Mouse (Mus musculus) limb, embryonic 11.5 days (tissue): ENCODE results near the gene Zfhx2. TPM values are rescaled to one million over a fixed set of nuclear protein-coding genes. Genes with fewer than 3 reads are reported as not detected.

Source experiments
- ATAC-seq: fragments of 200-750 bp; cut with Nextera tagmentation; 2 replicates; pipeline ENCODE4 v1.8.0; 2017; ENCODE audit warnings: low read depth; ENCODE audit not compliant: insufficient number of reproducible peaks, low FRiP score, low TSS enrichment
- DNase-seq: peaks from one replicate; pipeline ENCODE4 v3.0.0-alpha.2; 2015; ENCODE audit warnings: low spot score
- H3K27ac ChIP-seq: fragments of 300-500 bp; sonication (generic); replicated peaks from 2 replicates; pipeline ENCODE4 v1.5.1; 2014; ENCODE audit warnings: low read depth, mild to moderate bottlenecking, low read length
- H3K27me3 ChIP-seq: fragments of 300-500 bp; sonication (generic); 2 replicates; pipeline ENCODE4 v1.6.1; 2014; ENCODE audit warnings: mild to moderate bottlenecking, low read length, mixed read lengths; ENCODE audit not compliant: control insufficient read depth, insufficient read depth
- H3K36me3 ChIP-seq: fragments of 300-500 bp; sonication (generic); 2 replicates; pipeline ENCODE4 v1.6.1; 2014; ENCODE audit warnings: mild to moderate bottlenecking, low read length, moderate library complexity, mixed read lengths; ENCODE audit not compliant: control insufficient read depth, insufficient read depth
- H3K4me1 ChIP-seq: fragments of 300-500 bp; sonication (generic); 2 replicates; pipeline ENCODE4 v1.6.1; 2014; ENCODE audit warnings: low read length, mixed read lengths; ENCODE audit not compliant: control insufficient read depth, insufficient read depth
- H3K4me2 ChIP-seq: fragments of 300-500 bp; sonication (generic); 2 replicates; pipeline ENCODE4 v1.6.1; 2014; ENCODE audit warnings: low read depth, mild to moderate bottlenecking, moderate library complexity; ENCODE audit not compliant: severe bottlenecking
- H3K4me3 ChIP-seq: fragments of 300-500 bp; sonication (generic); 2 replicates; pipeline ENCODE4 v1.5.1; 2014; ENCODE audit warnings: low read depth, low read length
- H3K9ac ChIP-seq: fragments of 300-500 bp; sonication (generic); 2 replicates; pipeline ENCODE4 v1.6.1; 2014; ENCODE audit warnings: mild to moderate bottlenecking, low read length
- H3K9me3 ChIP-seq: fragments of 300-500 bp; sonication (generic); 2 replicates; pipeline ENCODE4 v1.6.1; 2016; ENCODE audit warnings: low read length; ENCODE audit not compliant: control insufficient read depth
- WGBS: fragments of 180-500 bp; shearing (Covaris S2); extraction: QIAGEN DNeasy Blood & Tissue Kit; methylation state at CpG from one replicate; pipeline ENCODE4 v1.1.7; 2014; 5-methylcytosine and 5-hydroxymethylcytosine counted together
- polyA plus RNA-seq: library from polyadenylated mRNA; unstranded; fragments of >200 nt; fragmentation: Nextera tagmentation; extraction: Ambion mirVana; gene quantifications from 2 replicates; pipeline ENCODE4 v1.2.1, GENCODE M21; 2014

Gene Zfhx2
- polyA plus RNA-seq, 1 experiment from 2014 or later, result 4.8 TPM

- Histone ChIP-seq H3K9ac (no peak overlapping the region), H3K4me3 (no peak overlapping the region), H3K4me1 (peaks cover 16% of the 10 kb centered on the region), H3K27ac (no peak overlapping the region), H3K4me2 (no peak overlapping the region), H3K9me3 (no peaks in the 10 kb centered on the region), H3K27me3 (peaks cover 40% of the 10 kb centered on the region), H3K36me3 (no peaks in the 10 kb centered on the region)
- 36% methylated on average over 9 of the region's 9 CpGs for WGBS
- no peak for ATAC-seq
- DNase-seq, result no peak
Observed at GRCm38 (mm10) chr14:55110076-55110475, 18.0 kb upstream of the Zfhx2 start.

GRCm38 (mm10) chr14:55109048-55109873, 17.1 kb upstream of the Zfhx2 start:
- no peak for ATAC-seq
- 15% methylated on average over 21 of the region's 21 CpGs for WGBS
- Histone ChIP-seq H3K4me3 (no peak overlapping the region), H3K36me3 (no peaks in the 10 kb centered on the region), H3K27me3 (peaks cover 32% of the 10 kb centered on the region), H3K4me2 (no peak overlapping the region), H3K9me3 (no peaks in the 10 kb centered on the region), H3K27ac (no peak overlapping the region), H3K9ac (no peak overlapping the region), H3K4me1 (peaks cover 19% of the 10 kb centered on the region)
- DNase-seq, result no peak

GRCm38 (mm10) chr14:55108202-55108870, 16.2 kb upstream of the Zfhx2 start:
- WGBS, result 41% methylated on average over 9 of the region's 9 CpGs
- Histone ChIP-seq H3K36me3 (no peaks in the 10 kb centered on the region), H3K4me1 (peaks cover 19% of the 10 kb centered on the region), H3K4me2 (no peak overlapping the region), H3K27ac (no peak overlapping the region), H3K4me3 (no peak overlapping the region), H3K27me3 (peaks cover 23% of the 10 kb centered on the region), H3K9me3 (no peaks in the 10 kb centered on the region), H3K9ac (no peak overlapping the region)
- ATAC-seq, result no peak
- no peak for DNase-seq

- WGBS, result 80% methylated on average over 8 of the region's 8 CpGs
- Histone ChIP-seq H3K4me2 (no peak overlapping the region), H3K4me1 (peaks cover 19% of the 10 kb centered on the region), H3K36me3 (no peaks in the 10 kb centered on the region; the same call in 1 of the 2 replicates), H3K4me3 (no peak overlapping the region), H3K27me3 (peaks cover 17% of the 10 kb centered on the region), H3K27ac (no peak overlapping the region), H3K9ac (no peak overlapping the region), H3K9me3 (no peaks in the 10 kb centered on the region)
- no peak for DNase-seq
- ATAC-seq, result no peak
Observed at GRCm38 (mm10) chr14:55106990-55107389, 14.9 kb upstream of the Zfhx2 start.

GRCm38 (mm10) chr14:55105836-55106809, 14.0 kb upstream of the Zfhx2 start, which contains the start of gene Ap1g2:
Gene Ap1g2 (minus strand): TSS chr14:55106593.
- H3K27me3 ChIP-seq, result peaks cover 17% of the 10 kb centered on the region
- DNase-seq (peak; percentile 80), ATAC-seq (peak; percentile 42; the same call in 1 of the 2 replicates)
- peak within 1 kb of the TSS; percentile 36 for H3K4me3 ChIP-seq
- H3K9ac ChIP-seq, result peak within 1 kb of the TSS; percentile 32
- no peaks in the 10 kb centered on the region for H3K9me3 ChIP-seq
- WGBS, result under 1% methylated on average over 39 of the region's 39 CpGs
- H3K4me1 ChIP-seq, result peaks cover 19% of the 10 kb centered on the region
- peak within 1 kb of the TSS; percentile 64 for H3K4me2 ChIP-seq
- H3K27ac ChIP-seq, result no peak within 1 kb of the TSS
- no peaks in the 10 kb centered on the region; the same call in 1 of the 2 replicates for H3K36me3 ChIP-seq

GRCm38 (mm10) chr14:55105386-55105785, 13.3 kb upstream of the Zfhx2 start:
- no peaks in the 10 kb centered on the region for H3K9me3 ChIP-seq
- H3K27me3 ChIP-seq, result peaks cover 12% of the 10 kb centered on the region
- H3K36me3 ChIP-seq, result no peaks in the 10 kb centered on the region; the same call in 1 of the 2 replicates
- H3K9ac ChIP-seq, result peak overlapping the region; percentile 32
- H3K4me2 ChIP-seq, result peak overlapping the region; percentile 64
- DNase-seq (no peak), ATAC-seq (no peak)
- WGBS, result under 1% methylated on average over 7 of the region's 7 CpGs
- H3K4me3 ChIP-seq, result peak overlapping the region; percentile 36
- H3K4me1 ChIP-seq, result peaks cover 19% of the 10 kb centered on the region
- no peak overlapping the region for H3K27ac ChIP-seq

- H3K9ac ChIP-seq, result no peak overlapping the region
Observed at GRCm38 (mm10) chr14:55104365-55104764, 12.2 kb upstream of the Zfhx2 start.

More at GRCm38 (mm10) chr14:55104365-55104764, 12.2 kb upstream of the Zfhx2 start:
- no peak overlapping the region for H3K4me2 ChIP-seq
- no peak overlapping the region for H3K4me3 ChIP-seq
- no peak overlapping the region for H3K27ac ChIP-seq
- no peak for ATAC-seq
- DNase-seq, result no peak
- H3K9me3 ChIP-seq, result no peaks in the 10 kb centered on the region
- peaks cover 3% of the 10 kb centered on the region; the same call in 1 of the 2 replicates for H3K27me3 ChIP-seq
- H3K4me1 ChIP-seq, result peaks cover 18% of the 10 kb centered on the region
- H3K36me3 ChIP-seq, result no peaks in the 10 kb centered on the region; the same call in 1 of the 2 replicates
- WGBS, result 82% methylated on average over 18 of the region's 18 CpGs
